Mouse (Mus musculus): ENCODE results near the gene Rnf187. TPM values are rescaled to one million over a fixed set of nuclear protein-coding genes. Genes with fewer than 3 reads are reported as not detected.

Rnf187 gene
- total and polyA plus RNA-seq, 3 experiments = 185 to 195 (median 188) TPM

DNA sequence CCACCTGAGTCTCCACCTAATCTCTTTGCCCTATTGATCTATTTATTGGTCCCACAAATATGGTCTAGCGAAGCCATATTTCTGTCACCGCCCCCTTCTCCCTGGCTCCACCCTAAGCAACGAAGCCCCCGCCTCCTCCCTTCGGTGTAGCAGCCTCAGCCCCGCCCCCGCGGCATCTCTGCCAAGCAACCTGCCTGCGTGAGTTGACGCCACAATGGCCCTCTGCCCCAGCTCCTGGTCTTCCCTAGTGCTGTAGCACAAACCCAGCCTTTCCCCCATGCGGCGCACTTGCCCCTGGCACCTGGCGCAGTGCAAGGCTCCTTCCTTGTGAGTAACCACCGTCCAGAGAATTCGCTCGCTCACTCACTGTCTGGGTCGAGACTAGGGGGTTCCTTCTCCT is 24.8 kb upstream of the Rnf187 start:
- Histone ChIP-seq H3K4me2 (ENCODE audit: insufficient read depth, low read depth, poor library complexity, severe bottlenecking) (no peak overlapping the region), H3K4me1 (ENCODE audit: control insufficient read depth in 1 of 2, insufficient read depth in 2 of 2) (peaks cover 5 to 24% of the 10 kb centered on the region in 2 experiments), H3K27ac (ENCODE audit: insufficient read depth, low read depth) (no peak overlapping the region), H3K4me3 (replicated peaks in 1 of 3; ENCODE audit: low read depth in 2 of 3, low read length in 2 of 3, poor library complexity in 1 of 3) (no peak overlapping the region), H3K36me3 (replicated peaks in 1 of 2; ENCODE audit: control insufficient read depth in 1 of 2, insufficient read depth in 1 of 2, low read length in 1 of 2) (peaks cover 6 to 31% of the 10 kb centered on the region in 2 experiments), H3K9me3 (replicated peaks; ENCODE audit: low read length) (peaks cover 7% of the 10 kb centered on the region), H3K9ac (ENCODE audit: insufficient read depth, low read depth) (no peak overlapping the region), H3K27me3 (replicated peaks) (no peaks in the 10 kb centered on the region), H3K79me2 (replicated peaks; ENCODE audit: control insufficient read depth, extremely low read depth, insufficient read depth, poor library complexity, severe bottlenecking) (no peaks in the 10 kb centered on the region)
- dilution Hi-C loops (cut with MboI; ENCODE audit: extremely low pct_ligation_motif_present, extremely low pct_unique_long_range_greater_than_20kb, low sequenced_read_pairs) = no loop called here
- in situ Hi-C loops (cut with MboI; ENCODE audit: low pct_ligation_motif_present, low pct_unique_long_range_greater_than_20kb, low sequenced_read_pairs) = no loop called here
- DNase-seq (ENCODE audit: extremely low read depth) = no peak
- TF ChIP-seq ZC3H11A (IDR thresholded peaks at IDR 0.05; ENCODE audit: low read depth, low read length) (no peak), ZMIZ1 (IDR thresholded peaks at IDR 0.05; ENCODE audit: low read depth, low read length) (no peak), IRF4 (IDR thresholded peaks at IDR 0.05; ENCODE audit: low read depth, low read length) (no peak), TCF12 (IDR thresholded peaks at IDR 0.05; ENCODE audit: low read depth, low read length) (no peak), ELF1 (IDR thresholded peaks at IDR 0.05; ENCODE audit: low read depth, low read length) (no peak), MXI1 (IDR thresholded peaks at IDR 0.05; ENCODE audit: low read depth, low read length) (no peak), NRF1 (IDR thresholded peaks at IDR 0.05; ENCODE audit: low read depth, low read length) (no peak), POLR2A (IDR thresholded peaks at IDR 0.05; ENCODE audit: low read depth, low read length) (no peak), UBTF (IDR thresholded peaks at IDR 0.05; ENCODE audit: low read depth, low read length) (no peak), TBP (conservative IDR thresholded peaks at IDR 0.05; ENCODE audit: low read depth, low read length) (no peak), SIN3A (IDR thresholded peaks at IDR 0.05; ENCODE audit: low read length) (no peak), CTCF (conservative IDR thresholded peaks at IDR 0.05 in 1 of 2, IDR thresholded peaks at IDR 0.05 in 1 of 2; ENCODE audit: low read depth in 2 of 2, low read length in 2 of 2) (no peak), JUN (IDR thresholded peaks at IDR 0.05; ENCODE audit: insufficient read depth, low read depth, low read length) (no peak), ETS1 (conservative IDR thresholded peaks at IDR 0.05; ENCODE audit: low read depth, low read length) (no peak), BHLHE40 (IDR thresholded peaks at IDR 0.05; ENCODE audit: low read depth, low read length) (no peak), USF2 (conservative IDR thresholded peaks at IDR 0.05; ENCODE audit: low read depth, low read length) (no peak), HCFC1 (IDR thresholded peaks at IDR 0.05; ENCODE audit: low read depth, low read length) (no peak)

DNA sequence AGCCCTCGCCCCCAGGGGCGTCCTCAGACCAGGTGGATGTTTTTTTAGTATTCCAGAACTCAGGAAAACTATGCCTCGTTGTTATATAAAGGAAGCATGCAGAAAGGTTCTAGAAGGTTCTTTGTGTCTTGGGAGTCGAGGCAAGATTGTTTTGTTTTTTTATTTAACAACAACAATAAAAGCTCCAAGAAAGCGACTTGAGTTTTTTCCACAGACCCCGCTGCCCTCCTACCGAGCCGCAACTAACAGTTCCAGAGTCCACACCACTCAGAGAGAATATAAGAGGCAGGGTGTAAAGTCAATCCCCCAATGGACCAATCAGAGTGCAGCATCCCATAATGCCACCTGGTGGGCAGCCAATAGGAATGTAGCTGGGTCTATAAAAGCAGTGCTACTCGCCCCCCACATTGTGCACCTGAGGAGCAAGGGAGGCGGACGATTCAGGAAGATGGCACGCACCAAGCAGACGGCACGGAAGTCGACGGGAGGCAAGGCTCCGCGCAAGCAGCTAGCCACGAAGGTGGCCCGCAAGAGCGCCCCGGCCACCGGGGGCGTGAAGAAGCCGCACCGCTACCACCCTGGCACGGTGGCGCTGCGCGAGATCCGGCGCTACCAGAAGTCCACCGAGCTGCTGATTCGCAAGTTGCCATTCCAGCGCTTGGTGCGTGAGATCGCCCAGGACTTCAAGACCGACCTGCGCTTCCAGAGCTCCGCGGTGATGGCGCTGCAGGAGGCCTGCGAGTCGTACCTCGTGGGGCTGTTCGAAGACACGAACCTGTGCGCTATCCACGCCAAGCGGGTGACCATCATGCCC is 22.9 kb upstream of the Rnf187 start:
- no peak for TF ChIP-seq RCOR1 (conservative IDR thresholded peaks at IDR 0.05; ENCODE audit: low read depth, low read length)
- TF ChIP-seq CTCF (conservative IDR thresholded peaks at IDR 0.05 in 1 of 2, IDR thresholded peaks at IDR 0.05 in 1 of 2; ENCODE audit: low read depth in 2 of 2, low read length in 2 of 2) = no peak
- peaks cover 2 to 31% of the 10 kb centered on the region in 2 experiments for H3K36me3 ChIP-seq (replicated peaks in 1 of 2; ENCODE audit: control insufficient read depth in 1 of 2, insufficient read depth in 1 of 2, low read length in 1 of 2)
- no peaks in the 10 kb centered on the region for H3K27me3 ChIP-seq (replicated peaks)
- in situ Hi-C loops (cut with MboI; ENCODE audit: low pct_ligation_motif_present, low pct_unique_long_range_greater_than_20kb, low sequenced_read_pairs) (no loop called here), dilution Hi-C loops (cut with MboI; ENCODE audit: extremely low pct_ligation_motif_present, extremely low pct_unique_long_range_greater_than_20kb, low sequenced_read_pairs) (no loop called here)
- no peak overlapping the region for H3K27ac ChIP-seq (ENCODE audit: insufficient read depth, low read depth)
- H3K79me2 ChIP-seq (replicated peaks; ENCODE audit: control insufficient read depth, extremely low read depth, insufficient read depth, poor library complexity, severe bottlenecking) = no peaks in the 10 kb centered on the region
- H3K9ac ChIP-seq (ENCODE audit: insufficient read depth, low read depth) = no peak overlapping the region
- H3K4me3 ChIP-seq (replicated peaks in 1 of 3; ENCODE audit: low read depth in 2 of 3, low read length in 2 of 3, poor library complexity in 1 of 3) = no peak overlapping the region
- DNase-seq (ENCODE audit: extremely low read depth) = no peak
- H3K9me3 ChIP-seq (replicated peaks; ENCODE audit: low read length) = peaks cover 7% of the 10 kb centered on the region
- H3K4me1 ChIP-seq (ENCODE audit: control insufficient read depth in 1 of 2, insufficient read depth in 2 of 2) = peaks cover 12 to 33% of the 10 kb centered on the region in 2 experiments
- no peak overlapping the region for H3K4me2 ChIP-seq (ENCODE audit: insufficient read depth, low read depth, poor library complexity, severe bottlenecking)
